Comparison of ENCODE assay signal across 21 mouse cellular contexts in the genomic region with DNA sequence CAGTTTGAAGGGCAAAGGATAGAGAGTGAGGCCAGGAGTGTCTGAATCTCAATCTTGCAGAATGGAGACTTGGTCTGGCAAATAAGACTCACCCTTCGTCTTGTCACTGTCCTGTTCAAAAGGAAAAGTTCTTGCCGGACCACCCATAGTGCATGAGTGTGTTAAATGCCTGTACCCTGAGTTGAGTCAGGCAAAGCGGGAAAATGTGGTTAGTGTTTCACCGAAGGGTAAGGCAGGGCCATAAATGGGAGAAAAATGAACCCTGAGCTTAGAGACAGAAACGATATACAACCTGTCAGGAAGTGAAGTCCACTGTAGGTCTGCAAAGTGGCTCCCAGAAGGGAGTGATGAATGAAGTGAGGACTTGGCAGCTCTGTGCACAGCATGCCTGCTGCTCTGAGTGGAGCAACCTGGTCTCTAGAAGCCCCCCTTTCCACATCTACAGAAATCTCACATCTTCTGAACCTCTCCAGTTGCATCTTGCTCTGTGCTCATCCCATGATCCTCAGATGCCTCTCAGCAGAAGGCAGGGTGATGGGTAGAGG.
DNase-seq lines count a peak whose midpoint lies in the region; ATAC-seq lines count a peak whose summit lies in the region.
"Had no signal": no experiment of that assay in that cellular context is flagged by ENCODE, and none has a peak within 500 bp of the region (broad histone marks: within the 10 kb centered on the region; RNA-seq: fewer than 3 reads in every experiment).

No protein-coding gene starts in this region.

- no peak overlapping the region for H3K4me3 ChIP-seq in lung, embryonic 15.5 days
- H3K4me3 ChIP-seq in limb, embryonic 13.5 days: no peak overlapping the region
- H3K4me3 ChIP-seq in stomach, embryonic 16.5 days (replicated peaks; ENCODE audit: low read length): no peak overlapping the region
- H3K4me3 ChIP-seq: embryonic facial prominence, embryonic 13.5 days; hindbrain, embryonic 13.5 days; midbrain, embryonic 12.5 days; neural tube, embryonic 13.5 days had no signal

- H3K4me1 ChIP-seq in lung, embryonic 15.5 days: no peaks in the 10 kb centered on the region
- H3K4me1 ChIP-seq in limb, embryonic 13.5 days: peaks cover 17% of the 10 kb centered on the region; the same call in 1 of the 2 replicates
- H3K4me1 ChIP-seq in stomach, embryonic 16.5 days (ENCODE audit: control insufficient read depth, insufficient read depth, low read length): 0 out of 2 replicates have a peak, but pooled peaks cover 3% of the 10 kb centered on the region
- H3K4me1 ChIP-seq: embryonic facial prominence, embryonic 13.5 days; hindbrain, embryonic 13.5 days; midbrain, embryonic 12.5 days; neural tube, embryonic 13.5 days had no signal

- H3K27ac ChIP-seq in lung, embryonic 15.5 days: no peak overlapping the region
- no peak overlapping the region for H3K27ac ChIP-seq in limb, embryonic 13.5 days
- peak overlapping the region; percentile 38; the same call in 1 of the 2 replicates for H3K27ac ChIP-seq in stomach, embryonic 16.5 days (ENCODE audit: low read length)
- H3K27ac ChIP-seq: embryonic facial prominence, embryonic 13.5 days; hindbrain, embryonic 13.5 days; midbrain, embryonic 12.5 days; neural tube, embryonic 13.5 days had no signal

- no peaks in the 10 kb centered on the region for H3K36me3 ChIP-seq in lung, embryonic 15.5 days
- no peaks in the 10 kb centered on the region for H3K36me3 ChIP-seq in limb, embryonic 13.5 days
- H3K36me3 ChIP-seq in stomach, embryonic 16.5 days (ENCODE audit: control insufficient read depth, insufficient read depth, low read length): no peaks in the 10 kb centered on the region
- H3K36me3 ChIP-seq: embryonic facial prominence, embryonic 13.5 days; hindbrain, embryonic 13.5 days; midbrain, embryonic 12.5 days; neural tube, embryonic 13.5 days had no signal

- WGBS in lung, embryonic 15.5 days: 37% methylated on average over 5 of the region's 5 CpGs
- whole genome bisulfite sequencing in limb, embryonic 13.5 days: 28% methylated on average over 5 of the region's 5 CpGs
- 27% methylated on average over 5 of the region's 5 CpGs for WGBS in stomach, embryonic 16.5 days

- peak; percentile 42; the same call in 1 of the 2 replicates for ATAC-seq in lung, embryonic 15.5 days (ENCODE audit: borderline replicate concordance, extremely low read depth, low FRiP score, low TSS enrichment)
- ATAC-seq in limb, embryonic 13.5 days (ENCODE audit: low FRiP score, low read depth): peak; percentile 51; the same call in 1 of the 2 replicates
- peak; percentile 82 for ATAC-seq in stomach, embryonic 16.5 days (ENCODE audit: insufficient read depth, low FRiP score)
- ATAC-seq: forebrain, embryonic 16.5 days; inflammation-experienced regulatory T-cells, adult 6 months; liver, postnatal 0 days had no signal

- H3K4me2 ChIP-seq in lung, embryonic 15.5 days: no peak overlapping the region
- no peak overlapping the region for H3K4me2 ChIP-seq in limb, embryonic 13.5 days (replicated peaks)
- no peak overlapping the region for H3K4me2 ChIP-seq in stomach, embryonic 16.5 days (ENCODE audit: low read depth, low read length)
- H3K4me2 ChIP-seq: embryonic facial prominence, embryonic 13.5 days; heart, embryonic 11.5 days; hindbrain, embryonic 13.5 days; midbrain, embryonic 12.5 days; neural tube, embryonic 13.5 days had no signal

- no peak for DNase-seq in lung, postnatal 10 days
- peak; percentile 2 for DNase-seq in embryo, embryonic 9.5 days (ENCODE audit: extremely low spot score)
- DNase-seq in layer of hippocampus, adult 9-11 months: no peak
- no peak for DNase-seq in frontal cortex, adult 2 months (ENCODE audit: extremely low spot score in 1 of 2, low spot score in 1 of 2)
- DNase-seq in right cerebral cortex, adult 18-20 months: no peak
- DNase-seq: adrenal gland, postnatal 14 days; cerebellum, adult 18-20 months; cerebellum, postnatal 36 days; heart, postnatal 10 days; kidney, postnatal 36 days; liver, postnatal 0 days had no signal

- no peak overlapping the region for H3K9ac ChIP-seq in lung, embryonic 15.5 days
- H3K9ac ChIP-seq in limb, embryonic 13.5 days: no peak overlapping the region
- no peak overlapping the region for H3K9ac ChIP-seq in stomach, embryonic 16.5 days (ENCODE audit: low read length)
- H3K9ac ChIP-seq: embryonic facial prominence, embryonic 13.5 days; hindbrain, embryonic 13.5 days; liver, postnatal 0 days; midbrain, embryonic 12.5 days; neural tube, embryonic 13.5 days had no signal

- no peaks in the 10 kb centered on the region for H3K27me3 ChIP-seq in lung, embryonic 15.5 days
- H3K27me3 ChIP-seq in limb, embryonic 13.5 days: no peaks in the 10 kb centered on the region
- no peaks in the 10 kb centered on the region for H3K27me3 ChIP-seq in stomach, embryonic 16.5 days (ENCODE audit: control insufficient read depth, insufficient read depth, low read length)
- H3K27me3 ChIP-seq: embryonic facial prominence, embryonic 13.5 days; hindbrain, embryonic 13.5 days; midbrain, embryonic 12.5 days; neural tube, embryonic 13.5 days had no signal

- no peaks in the 10 kb centered on the region for H3K9me3 ChIP-seq in lung, embryonic 15.5 days
- no peaks in the 10 kb centered on the region for H3K9me3 ChIP-seq in limb, embryonic 13.5 days
- H3K9me3 ChIP-seq in stomach, embryonic 16.5 days (replicated peaks; ENCODE audit: control insufficient read depth, low read length): no peaks in the 10 kb centered on the region
- H3K9me3 ChIP-seq: embryonic facial prominence, embryonic 13.5 days; hindbrain, embryonic 13.5 days; midbrain, embryonic 12.5 days; neural tube, embryonic 13.5 days had no signal
